Mouse (Mus musculus) G1E (cell line): ENCODE results near the gene Bid.
"Not testable (repeated sequence)": the region's sequence is repeated elsewhere in the genome, so short reads cannot be mapped to it uniquely, and the experiment has no call there.

Experiments used
- CTCF ChIP-seq: IDR thresholded peaks from 2 replicates; pipeline ENCODE4 v1.5.1; 2012; ENCODE audit warnings: low read depth, low read length, inconsistent platforms, mixed read lengths
- GATA1 ChIP-seq: IDR thresholded peaks from 2 replicates; pipeline ENCODE4 v1.6.1; 2012; ENCODE audit warnings: borderline replicate concordance, low read length, inconsistent platforms, mixed read lengths
- GATA2 ChIP-seq: IDR thresholded peaks from 2 replicates; pipeline ENCODE4 v1.6.1; 2012; ENCODE audit warnings: low read depth, low read length, inconsistent platforms, borderline replicate concordance
- TAL1 ChIP-seq: conservative IDR thresholded peaks from 2 replicates; pipeline ENCODE4 v1.6.1; 2012; ENCODE audit warnings: low read depth, low read length, inconsistent platforms, mixed read lengths

GRCm38 (mm10) chr6:120924791-120925321, 8.2 kb upstream of the Bid start:
- not testable (repeated sequence) for TF ChIP-seq TAL1, CTCF, GATA1, GATA2
